Mouse (Mus musculus) heart, postnatal 14 days (tissue): Measurements from ENCODE around the gene Ctsw. TPM values are rescaled to one million over a fixed set of nuclear protein-coding genes. Genes with fewer than 3 reads are reported as not detected.
A peak's percentile ranks its signal among the peaks of the same experiment; 100 is the strongest.
"Not testable (repeated sequence)": the region's sequence is repeated elsewhere in the genome, so short reads cannot be mapped to it uniquely, and the experiment has no call there.

Source experiments
- DNase-seq, 2 experiments: peaks; one replicate each; pipeline ENCODE4 v3.0.0; 2021 to 2022
- intact Hi-C: fragments of 180-260 bp; cut with DNase I; formaldehyde crosslinking; loops from one replicate; pipeline ENCODE4 v1.15.1; 2025
- total RNA-seq, 2 experiments: library from RNA; stranded (reverse); gene quantifications; 2 replicates each; pipeline ENCODE4 v1.2.3; 2021

Ctsw gene
- total RNA-seq, 2 experiments from 2014 or later = 0.71 TPM; not detected in 1

GRCm38 (mm10) chr19:5489721-5490120, 21.4 kb upstream of the Ctsw start:
- intact Hi-C loops = loop anchor here (10.0 kb wide), 1 partner anchor 855 kb away; the partner anchor contains the start of gene Map4k2
- not testable (repeated sequence) for DNase-seq

- peak; percentile 95 to 97 for DNase-seq
- intact Hi-C loops = no loop called here
Observed at GRCm38 (mm10) chr19:5488878-5489571, 20.7 kb upstream of the Ctsw start.

- DNase-seq = peak; percentile 96 to 97
- intact Hi-C loops = loop anchor here (2.0 kb wide), 2 partner anchors 25 to 53 kb away; no protein-coding TSS in a partner anchor
Observed at GRCm38 (mm10) chr19:5487768-5488550, 19.7 kb upstream of the Ctsw start, which contains the start of gene Mus81. Gene Mus81, minus strand, starts transcription at chr19:5488402.

- intact Hi-C loops = loop anchor here (2.0 kb wide), 2 partner anchors 24 to 52 kb away; no protein-coding TSS in a partner anchor
- no peak for DNase-seq
Observed at GRCm38 (mm10) chr19:5486771-5487170, 18.5 kb upstream of the Ctsw start.

GRCm38 (mm10) chr19:5486286-5486685, 18.0 kb upstream of the Ctsw start:
- no peak for DNase-seq
- intact Hi-C loops = loop anchor here (2.0 kb wide), 2 partner anchors 23 to 51 kb away; no protein-coding TSS in a partner anchor

GRCm38 (mm10) chr19:5485821-5486220, 17.5 kb upstream of the Ctsw start:
- DNase-seq = no peak
- intact Hi-C loops = loop anchor here (2.0 kb wide), 2 partner anchors 23 to 51 kb away; no protein-coding TSS in a partner anchor

- DNase-seq = no peak
- intact Hi-C loops = no loop called here
Observed at GRCm38 (mm10) chr19:5485371-5485770, 17.1 kb upstream of the Ctsw start.

- intact Hi-C loops = no loop called here
Observed at GRCm38 (mm10) chr19:5484496-5484895, 16.2 kb upstream of the Ctsw start.

GRCm38 (mm10) chr19:5483386-5484359, 15.4 kb upstream of the Ctsw start:
- DNase-seq = no peak
- intact Hi-C loops = no loop called here

More at GRCm38 (mm10) chr19:5484496-5484895, 16.2 kb upstream of the Ctsw start:
- no peak for DNase-seq

GRCm38 (mm10) chr19:5481398-5481797, 13.1 kb upstream of the Ctsw start:
- intact Hi-C loops = no loop called here
- DNase-seq = no peak

- intact Hi-C loops = no loop called here
- no peak for DNase-seq
Observed at GRCm38 (mm10) chr19:5480016-5480415, 11.7 kb upstream of the Ctsw start.

- intact Hi-C loops = no loop called here
- DNase-seq = no peak
Observed at GRCm38 (mm10) chr19:5477668-5478300, 9.5 kb upstream of the Ctsw start.

- intact Hi-C loops = no loop called here
- DNase-seq = no peak
Observed at GRCm38 (mm10) chr19:5477004-5477667, 8.8 kb upstream of the Ctsw start.

GRCm38 (mm10) chr19:5475069-5475714, 6.9 kb upstream of the Ctsw start:
- no peak for DNase-seq
- intact Hi-C loops = no loop called here

- intact Hi-C loops = no loop called here
- peak; percentile 68 to 71 for DNase-seq
Observed at GRCm38 (mm10) chr19:5474281-5475068, 6.2 kb upstream of the Ctsw start.

GRCm38 (mm10) chr19:5473720-5474119, 5.4 kb upstream of the Ctsw start, which contains the start of gene Efemp2:
Gene Efemp2, plus strand, starts transcription at chr19:5473954.
- peak; percentile 82 to 84 for DNase-seq
- intact Hi-C loops = no loop called here

- intact Hi-C loops = no loop called here
- no peak for DNase-seq
Observed at GRCm38 (mm10) chr19:5472857-5473256, 4.5 kb upstream of the Ctsw start.

- DNase-seq = no peak
- intact Hi-C loops = no loop called here
Observed at GRCm38 (mm10) chr19:5471846-5472245, 3.5 kb upstream of the Ctsw start.
